Mouse (Mus musculus) lung, embryonic 15.5 days (tissue): ENCODE results near the gene Nup54. TPM values are rescaled to one million over a fixed set of nuclear protein-coding genes. Genes with fewer than 3 reads are reported as not detected.

Experiments used
- ATAC-seq: fragments of 200-750 bp; cut with Nextera tagmentation; 2 replicates; pipeline ENCODE4 v1.8.0; 2017; ENCODE audit warnings: moderate number of reproducible peaks, borderline replicate concordance; ENCODE audit not compliant: low FRiP score, low TSS enrichment; ENCODE audit errors: extremely low read depth
- H3K27ac ChIP-seq: fragments of 300-500 bp; sonication (generic); 2 replicates; pipeline ENCODE4 v1.5.1; 2015; ENCODE audit warnings: moderate library complexity, mild to moderate bottlenecking, inconsistent platforms
- H3K27me3 ChIP-seq: fragments of 300-500 bp; sonication (generic); 2 replicates; pipeline ENCODE4 v1.6.1; 2015; ENCODE audit warnings: inconsistent platforms
- H3K36me3 ChIP-seq: fragments of 300-500 bp; sonication (generic); 2 replicates; pipeline ENCODE4 v1.6.1; 2015; ENCODE audit warnings: inconsistent platforms
- H3K4me1 ChIP-seq: fragments of 300-500 bp; sonication (generic); 2 replicates; pipeline ENCODE4 v1.6.1; 2015; ENCODE audit warnings: inconsistent platforms
- H3K4me2 ChIP-seq: fragments of 300-500 bp; sonication (generic); 2 replicates; pipeline ENCODE4 v1.6.1; 2015; ENCODE audit warnings: inconsistent platforms, mild to moderate bottlenecking, moderate library complexity
- H3K4me3 ChIP-seq: fragments of 300-500 bp; sonication (generic); 2 replicates; pipeline ENCODE4 v1.5.1; 2015; ENCODE audit warnings: mild to moderate bottlenecking, inconsistent platforms
- H3K9ac ChIP-seq: fragments of 300-500 bp; sonication (generic); 2 replicates; pipeline ENCODE4 v1.6.1; 2015; ENCODE audit warnings: inconsistent platforms
- H3K9me3 ChIP-seq: fragments of 300-500 bp; sonication (generic); 2 replicates; pipeline ENCODE4 v1.6.1; 2016; ENCODE audit warnings: inconsistent platforms
- WGBS: fragments of 180-500 bp; shearing (Covaris S2); methylation state at CpG from one replicate; pipeline ENCODE4 v1.1.7; 2015; 5-methylcytosine and 5-hydroxymethylcytosine counted together
- polyA plus RNA-seq: library from polyadenylated mRNA; unstranded; fragments of >200 nt; fragmentation: Nextera tagmentation; extraction: Ambion mirVana; gene quantifications from 2 replicates; pipeline ENCODE4 v1.2.1, GENCODE M21; 2015

Gene Nup54
- polyA plus RNA-seq, 1 experiment from 2014 or later = 56.8 TPM

GRCm38 (mm10) chr5:92389977-92390376, 45.0 kb downstream of the Nup54 start:
- Histone ChIP-seq H3K27me3 (peaks cover 48% of the 10 kb centered on the region), H3K9me3 (no peaks in the 10 kb centered on the region), H3K36me3 (no peaks in the 10 kb centered on the region), H3K9ac (no peak overlapping the region), H3K27ac (no peak overlapping the region), H3K4me2 (no peak overlapping the region), H3K4me1 (peaks cover 13% of the 10 kb centered on the region; the same call in 1 of the 2 replicates), H3K4me3 (no peak overlapping the region)
- ATAC-seq = no peak
- WGBS = 50% methylated on average over 2 of the region's 2 CpGs

- Histone ChIP-seq H3K9ac (no peak overlapping the region), H3K4me2 (no peak overlapping the region), H3K4me3 (no peak overlapping the region), H3K9me3 (no peaks in the 10 kb centered on the region), H3K27me3 (peaks cover 34% of the 10 kb centered on the region), H3K36me3 (no peaks in the 10 kb centered on the region), H3K4me1 (peaks cover 7% of the 10 kb centered on the region; the same call in 1 of the 2 replicates), H3K27ac (no peak overlapping the region)
- WGBS = 58% methylated on average over 11 of the region's 11 CpGs
- ATAC-seq = no peak
Measured at GRCm38 (mm10) chr5:92387433-92387832, 47.6 kb downstream of the Nup54 start.

GRCm38 (mm10) chr5:92386643-92387042, 48.4 kb downstream of the Nup54 start:
- Histone ChIP-seq H3K4me3 (no peak overlapping the region), H3K4me1 (peaks cover 4% of the 10 kb centered on the region; the same call in 1 of the 2 replicates), H3K27me3 (peaks cover 26% of the 10 kb centered on the region), H3K27ac (no peak overlapping the region), H3K4me2 (no peak overlapping the region), H3K36me3 (no peaks in the 10 kb centered on the region), H3K9me3 (no peaks in the 10 kb centered on the region), H3K9ac (no peak overlapping the region)
- peak; percentile 49 for ATAC-seq
- 15% methylated on average over 6 of the region's 6 CpGs for WGBS

GRCm38 (mm10) chr5:92386102-92386501, 48.9 kb downstream of the Nup54 start:
- Histone ChIP-seq H3K9me3 (no peaks in the 10 kb centered on the region), H3K4me2 (no peak overlapping the region)
- no peak for ATAC-seq

GRCm38 (mm10) chr5:92384855-92385254, 50.2 kb downstream of the Nup54 start:
- Histone ChIP-seq H3K4me2 (no peak overlapping the region), H3K36me3 (no peaks in the 10 kb centered on the region), H3K4me1 (peaks cover 4% of the 10 kb centered on the region; the same call in 1 of the 2 replicates), H3K4me3 (no peak overlapping the region), H3K9ac (no peak overlapping the region), H3K27ac (no peak overlapping the region), H3K27me3 (peaks cover 12% of the 10 kb centered on the region), H3K9me3 (no peaks in the 10 kb centered on the region)
- WGBS = 48% methylated on average over 7 of the region's 7 CpGs
- no peak for ATAC-seq

More at GRCm38 (mm10) chr5:92386102-92386501, 48.9 kb downstream of the Nup54 start:
- Histone ChIP-seq H3K4me3 (no peak overlapping the region), H3K36me3 (no peaks in the 10 kb centered on the region), H3K27ac (no peak overlapping the region), H3K9ac (no peak overlapping the region), H3K27me3 (peaks cover 21% of the 10 kb centered on the region), H3K4me1 (peaks cover 4% of the 10 kb centered on the region; the same call in 1 of the 2 replicates)
- WGBS = 71% methylated on average over 5 of the region's 5 CpGs

- no peak overlapping the region for H3K9ac ChIP-seq
- H3K4me2 ChIP-seq = no peak overlapping the region
- H3K27ac ChIP-seq = no peak overlapping the region
- H3K4me1 ChIP-seq = peaks cover 4% of the 10 kb centered on the region; the same call in 1 of the 2 replicates
- no peaks in the 10 kb centered on the region for H3K9me3 ChIP-seq
- no peak overlapping the region for H3K4me3 ChIP-seq
- 55% methylated on average over 7 of the region's 7 CpGs for WGBS
- H3K27me3 ChIP-seq = peaks cover 4% of the 10 kb centered on the region
- no peak for ATAC-seq
- no peaks in the 10 kb centered on the region for H3K36me3 ChIP-seq
Measured at GRCm38 (mm10) chr5:92383747-92384146, 51.3 kb downstream of the Nup54 start.

- Histone ChIP-seq H3K36me3 (no peaks in the 10 kb centered on the region), H3K4me2 (no peak overlapping the region), H3K4me3 (no peak overlapping the region), H3K4me1 (peaks cover 3% of the 10 kb centered on the region; the same call in 1 of the 2 replicates), H3K27ac (no peak overlapping the region), H3K9me3 (no peaks in the 10 kb centered on the region), H3K27me3 (peaks cover 3% of the 10 kb centered on the region; the same call in 1 of the 2 replicates), H3K9ac (no peak overlapping the region)
- 55% methylated on average over 9 of the region's 9 CpGs for WGBS
- no peak for ATAC-seq
Measured at GRCm38 (mm10) chr5:92382349-92382679, 52.7 kb downstream of the Nup54 start.

GRCm38 (mm10) chr5:92381550-92382348, 53.3 kb downstream of the Nup54 start:
- Histone ChIP-seq H3K4me3 (no peak overlapping the region), H3K4me1 (peaks cover 5% of the 10 kb centered on the region; the same call in 1 of the 2 replicates), H3K27ac (no peak overlapping the region), H3K4me2 (no peak overlapping the region), H3K9me3 (no peaks in the 10 kb centered on the region), H3K27me3 (peaks cover 3% of the 10 kb centered on the region; the same call in 1 of the 2 replicates), H3K9ac (no peak overlapping the region), H3K36me3 (no peaks in the 10 kb centered on the region)
- ATAC-seq = no peak; the same call in 1 of the 2 replicates
- 32% methylated on average over 12 of the region's 12 CpGs for WGBS

GRCm38 (mm10) chr5:92376795-92377405, 58.1 kb downstream of the Nup54 start:
- Histone ChIP-seq H3K4me2 (no peak overlapping the region), H3K4me3 (no peak overlapping the region), H3K36me3 (no peaks in the 10 kb centered on the region), H3K4me1 (peaks cover 13% of the 10 kb centered on the region; the same call in 1 of the 2 replicates), H3K9ac (no peak overlapping the region), H3K27ac (no peak overlapping the region), H3K9me3 (no peaks in the 10 kb centered on the region), H3K27me3 (no peaks in the 10 kb centered on the region)
- ATAC-seq = no peak
- WGBS = 15% methylated on average over 13 of the region's 13 CpGs

- no peak for ATAC-seq
- Histone ChIP-seq H3K9me3 (no peaks in the 10 kb centered on the region), H3K4me1 (peaks cover 13% of the 10 kb centered on the region; the same call in 1 of the 2 replicates), H3K36me3 (no peaks in the 10 kb centered on the region), H3K27ac (no peak overlapping the region), H3K4me2 (no peak overlapping the region; the same call in 1 of the 2 replicates), H3K9ac (no peak overlapping the region), H3K27me3 (no peaks in the 10 kb centered on the region), H3K4me3 (no peak overlapping the region)
- WGBS = 59% methylated on average over 17 of the region's 17 CpGs
Measured at GRCm38 (mm10) chr5:92375368-92375767, 59.7 kb downstream of the Nup54 start.

GRCm38 (mm10) chr5:92374721-92375142, 60.3 kb downstream of the Nup54 start:
- Histone ChIP-seq H3K9me3 (no peaks in the 10 kb centered on the region), H3K36me3 (no peaks in the 10 kb centered on the region), H3K4me2 (no peak overlapping the region), H3K27me3 (no peaks in the 10 kb centered on the region), H3K4me3 (no peak overlapping the region), H3K4me1 (peaks cover 13% of the 10 kb centered on the region; the same call in 1 of the 2 replicates), H3K9ac (no peak overlapping the region), H3K27ac (no peak overlapping the region)
- 32% methylated on average over 6 of the region's 6 CpGs for WGBS
- ATAC-seq = 0 out of 2 replicates have a peak, but pooled peaks have one; percentile 46

GRCm38 (mm10) chr5:92372605-92373004, 62.4 kb downstream of the Nup54 start:
- no peaks in the 10 kb centered on the region for H3K27me3 ChIP-seq
- WGBS = 13% methylated on average over 2 of the region's 2 CpGs
- H3K4me2 ChIP-seq = no peak overlapping the region
- ATAC-seq = no peak
- H3K4me3 ChIP-seq = no peak overlapping the region
- H3K9ac ChIP-seq = no peak overlapping the region
- H3K27ac ChIP-seq = no peak overlapping the region
- H3K9me3 ChIP-seq = no peaks in the 10 kb centered on the region
- peaks cover 13% of the 10 kb centered on the region; the same call in 1 of the 2 replicates for H3K4me1 ChIP-seq
- no peaks in the 10 kb centered on the region for H3K36me3 ChIP-seq
